Mouse (Mus musculus) thymus, postnatal 0 days (tissue): Measurements from ENCODE around the gene Rbm6. TPM values are rescaled to one million over a fixed set of nuclear protein-coding genes. Genes with fewer than 3 reads are reported as not detected.
A peak's percentile ranks its signal among the peaks of the same experiment; 100 is the strongest.

ENCODE experiments used
- DNase-seq: peaks from one replicate; pipeline ENCODE4 v3.0.0-alpha.2; 2015; ENCODE audit warnings: low spot score
- polyA plus RNA-seq: library from polyadenylated mRNA; unstranded; fragments of >200 nt; fragmentation: Nextera tagmentation; extraction: Ambion mirVana; gene quantifications from 2 replicates; pipeline ENCODE4 v1.2.1, GENCODE M21; 2015

Rbm6 gene
- 61.2 and 66.2 TPM in 2 replicates for polyA plus RNA-seq

DNA sequence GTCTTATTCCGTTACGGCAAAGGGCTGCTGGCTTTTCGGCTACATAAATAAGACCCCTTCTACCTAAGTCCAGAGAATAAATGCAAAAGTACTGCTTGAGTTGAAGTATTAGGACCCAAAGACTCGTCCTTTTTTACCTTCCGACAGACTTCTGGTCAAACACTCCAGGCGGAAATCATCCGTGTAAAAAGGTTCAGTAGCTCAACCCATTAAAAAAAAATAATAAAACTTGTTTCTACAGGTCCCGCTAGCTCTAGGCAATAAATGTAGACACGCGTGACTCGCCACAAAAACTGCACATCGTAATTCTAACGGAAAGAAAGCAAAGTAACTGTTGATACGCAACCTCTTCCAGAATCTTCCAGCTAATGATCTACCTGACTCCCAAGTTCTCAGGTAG, at the start of gene Rbm6:
Gene Rbm6, minus strand, starts transcription at position 101 of the 400 bp plus-strand sequence.
- no peak for DNase-seq

GRCm38 (mm10) chr9:107919441-107919840, 46.4 kb upstream of the Rbm6 start:
- DNase-seq: no peak

- no peak for DNase-seq
Measured at GRCm38 (mm10) chr9:107918884-107919283, 45.8 kb upstream of the Rbm6 start.

GRCm38 (mm10) chr9:107917895-107918608, 45.0 kb upstream of the Rbm6 start:
- DNase-seq: no peak

- no peak for DNase-seq
Measured at GRCm38 (mm10) chr9:107914764-107915420, 41.9 kb upstream of the Rbm6 start.

DNA sequence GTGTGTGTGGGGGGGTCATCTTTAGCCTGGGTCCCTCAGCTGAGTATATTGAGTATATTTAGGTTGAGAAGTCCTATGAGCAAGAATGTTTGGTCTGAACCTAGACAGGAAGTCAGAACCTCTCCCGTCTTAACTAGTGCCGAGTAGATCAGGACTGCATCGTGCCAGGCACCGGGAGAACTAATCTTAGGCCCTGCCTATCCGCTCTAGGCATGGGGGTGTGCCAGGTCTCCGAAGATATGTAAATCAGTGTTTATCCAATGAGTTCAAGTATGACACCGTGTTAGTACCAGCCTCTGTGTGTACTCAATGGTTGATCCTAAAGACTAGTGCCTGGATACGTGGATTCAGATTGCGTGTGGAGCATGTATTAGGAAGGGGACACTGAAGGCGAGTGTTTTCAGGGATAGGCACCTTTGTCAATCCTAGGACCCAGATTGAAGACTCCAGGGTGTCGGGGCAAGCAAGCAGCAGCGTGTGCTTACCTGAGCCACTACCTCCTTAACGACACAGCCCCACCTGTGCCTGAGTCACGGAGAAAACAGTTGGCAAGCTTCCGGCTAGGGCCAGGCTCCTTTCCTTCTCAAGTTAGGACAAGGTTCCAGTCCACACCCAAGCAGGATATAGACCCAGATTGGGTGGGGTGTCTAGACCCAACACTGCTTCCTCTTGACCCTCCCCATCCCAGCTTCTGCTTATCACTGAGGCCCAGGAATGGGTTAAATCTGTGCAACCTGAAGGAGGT, 37.2 kb upstream of the Rbm6 start:
- no peak for DNase-seq

- no peak for DNase-seq
Measured at GRCm38 (mm10) chr9:107908410-107909158, 35.5 kb upstream of the Rbm6 start.

- no peak for DNase-seq
Measured at GRCm38 (mm10) chr9:107907801-107908120, 34.7 kb upstream of the Rbm6 start.

- no peak for DNase-seq
Measured at GRCm38 (mm10) chr9:107906967-107907800, 34.1 kb upstream of the Rbm6 start.

DNA sequence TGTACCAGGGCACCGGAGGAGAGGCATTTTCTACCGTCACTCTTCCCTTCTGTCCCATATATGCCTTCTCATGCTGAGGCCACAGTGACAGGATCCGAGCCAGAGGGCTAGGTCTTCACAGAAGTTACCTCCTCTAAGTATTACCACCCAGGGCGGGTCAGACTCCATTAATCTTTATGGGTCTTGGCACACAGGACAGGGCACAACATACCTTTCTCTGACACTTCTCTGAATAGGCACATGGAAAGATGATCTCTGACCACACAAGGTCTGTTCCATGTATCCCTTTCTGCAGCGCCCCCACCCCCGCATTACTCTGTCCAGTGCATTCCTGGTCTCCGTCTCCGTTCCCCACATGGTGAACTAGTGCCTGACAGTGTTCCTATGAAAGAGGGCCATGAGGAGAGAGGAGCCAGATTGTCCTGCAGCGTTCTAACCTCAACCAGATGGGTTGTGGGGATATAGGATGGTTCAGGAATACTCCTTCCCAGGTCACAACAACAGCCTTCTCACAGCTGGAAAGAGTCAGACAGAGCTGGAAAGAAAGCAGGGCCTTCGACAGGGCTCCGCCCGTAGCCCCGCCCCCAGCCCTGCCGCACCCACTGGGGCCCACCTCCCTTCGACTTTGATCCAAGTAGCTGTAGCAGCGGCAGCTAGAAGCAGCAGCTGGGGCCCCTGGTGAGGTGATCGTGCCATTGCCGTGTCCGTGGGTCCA, 33.4 kb upstream of the Rbm6 start, which contains the start of gene Mst1r:
Gene Mst1r, plus strand, starts transcription at position 622 of the 715 bp plus-strand sequence.
- DNase-seq: peak; percentile 83

GRCm38 (mm10) chr9:107904726-107905125, 31.7 kb upstream of the Rbm6 start:
- peak; percentile 86 for DNase-seq

DNA sequence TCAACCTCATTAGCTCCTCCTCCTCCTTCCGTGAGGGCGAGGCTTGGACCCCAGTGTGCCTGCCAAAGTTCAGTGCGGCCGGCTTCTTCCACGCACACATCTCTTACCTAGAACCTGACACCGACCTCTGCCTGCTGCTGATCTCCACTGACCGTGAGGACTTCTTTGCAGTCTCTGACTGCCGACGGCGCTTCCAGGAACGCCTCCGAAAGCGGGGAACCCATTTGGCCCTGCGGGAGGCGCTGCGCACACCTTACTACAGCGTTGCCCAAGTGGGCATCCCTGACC, 28.5 kb upstream of the Rbm6 start:
- no peak for DNase-seq

DNA sequence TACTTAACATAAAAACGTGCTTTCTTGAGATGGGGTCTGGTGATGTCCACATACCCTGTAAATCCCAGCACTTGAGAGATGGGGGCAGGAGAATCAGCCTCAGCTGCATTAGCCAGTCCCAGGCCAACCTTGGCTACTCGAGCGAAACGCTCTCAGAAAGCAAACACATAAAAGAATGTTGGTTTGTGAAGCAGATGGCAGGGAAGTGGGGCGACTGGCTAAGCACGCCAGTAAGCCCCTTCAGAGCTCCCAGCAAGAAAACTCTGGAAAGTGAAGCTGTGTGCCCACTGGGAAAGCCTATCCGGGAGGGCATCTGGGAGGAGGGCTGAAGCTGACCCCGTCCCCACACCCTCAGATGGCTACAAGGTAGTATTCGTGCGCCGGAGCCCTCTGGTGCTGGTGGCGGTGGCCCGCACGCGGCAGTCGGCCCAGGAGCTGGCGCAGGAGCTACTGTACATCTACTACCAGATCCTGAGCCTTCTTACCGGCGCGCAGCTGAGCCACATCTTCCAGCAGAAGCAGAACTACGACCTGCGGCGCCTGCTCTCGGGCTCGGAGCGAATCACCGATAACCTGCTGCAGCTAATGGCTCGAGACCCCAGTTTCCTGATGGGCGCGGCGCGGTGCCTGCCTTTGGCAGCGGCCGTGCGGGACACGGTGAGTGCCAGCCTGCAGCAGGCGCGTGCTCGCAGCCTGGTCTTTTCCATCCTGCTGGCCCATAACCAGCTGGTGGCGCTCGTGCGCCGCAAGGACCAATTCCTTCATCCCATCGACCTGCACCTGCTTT, 28.0 kb upstream of the Rbm6 start:
- DNase-seq: peak; percentile 62

DNA sequence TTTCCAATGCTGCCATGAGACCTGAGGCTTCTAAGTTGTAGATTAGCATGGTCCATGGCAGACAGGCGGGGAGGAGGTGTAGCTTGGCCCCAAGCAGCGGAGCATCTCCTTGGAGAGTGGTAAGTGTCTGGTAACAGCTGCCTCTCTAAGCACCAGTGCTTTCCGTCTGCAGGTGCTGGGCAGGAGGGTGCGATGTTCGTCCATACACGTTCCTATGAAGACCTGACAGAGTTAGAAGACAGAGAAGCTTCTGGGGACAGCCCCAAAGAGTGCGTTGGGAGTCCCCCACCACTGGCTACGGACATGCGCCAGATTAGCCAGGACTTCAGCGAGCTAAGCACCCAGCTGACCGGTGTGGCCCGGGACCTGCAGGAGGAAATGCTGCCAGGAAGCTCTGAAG, 26.8 kb upstream of the Rbm6 start:
- no peak for DNase-seq

DNA sequence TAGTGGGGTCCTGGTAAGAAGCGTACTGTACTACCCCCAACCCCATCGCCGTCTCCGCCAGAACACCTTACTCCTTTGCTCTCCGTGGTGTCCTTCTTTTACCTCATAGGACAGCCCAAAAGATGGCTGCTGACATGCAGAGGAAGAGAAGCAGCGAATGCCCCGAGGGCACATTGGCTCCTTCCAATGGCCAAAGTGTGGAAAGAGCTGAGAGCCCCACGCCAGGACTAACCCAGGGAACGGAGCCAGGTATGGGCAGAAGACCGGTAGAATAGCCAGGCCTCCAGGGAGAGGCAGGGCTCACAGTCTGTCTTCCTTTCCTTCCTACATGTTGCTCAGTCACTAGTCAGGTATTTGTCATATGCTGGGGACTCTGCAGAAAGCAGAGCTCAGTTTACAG, 25.5 kb upstream of the Rbm6 start:
- DNase-seq: no peak

DNA sequence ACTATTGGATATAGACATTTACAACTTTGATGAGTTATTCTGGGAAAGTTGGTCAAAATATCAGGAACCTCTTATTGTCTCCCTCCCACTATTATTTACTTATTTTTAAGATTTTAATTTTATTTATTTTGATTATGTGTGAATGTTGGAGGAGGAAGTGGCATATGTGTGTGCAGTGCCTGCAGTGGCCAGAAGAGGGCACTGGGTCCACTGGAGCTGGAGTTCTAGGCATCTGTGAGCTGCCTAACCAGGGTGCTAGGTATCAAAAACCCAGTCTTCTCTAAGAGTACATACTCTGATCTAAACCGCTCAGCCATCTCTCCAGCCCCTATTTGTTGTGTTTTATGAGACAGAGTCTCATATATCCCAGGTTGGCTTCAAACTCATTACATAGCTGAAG, 18.0 kb upstream of the Rbm6 start:
- DNase-seq: peak; percentile 29

DNA sequence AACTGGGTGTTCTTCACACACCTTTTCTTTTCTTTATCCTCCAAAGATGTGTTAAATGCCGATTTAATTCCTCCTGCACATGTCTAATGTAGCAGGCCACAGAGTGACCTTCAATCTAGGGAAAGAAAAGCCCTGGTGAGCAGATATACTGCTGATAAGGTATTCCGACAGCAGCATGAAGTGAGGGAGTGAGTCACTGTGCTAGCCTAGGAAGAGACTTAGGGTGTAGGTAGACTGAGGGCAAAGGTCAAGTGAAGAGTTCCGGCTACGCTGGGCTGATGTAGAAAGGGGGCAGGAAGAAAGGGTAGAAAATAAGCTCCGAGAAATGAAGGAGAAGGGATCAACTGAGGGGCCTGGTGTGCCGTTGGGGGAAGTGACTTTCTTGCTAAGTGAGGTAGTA, 17.2 kb upstream of the Rbm6 start:
- no peak for DNase-seq

DNA sequence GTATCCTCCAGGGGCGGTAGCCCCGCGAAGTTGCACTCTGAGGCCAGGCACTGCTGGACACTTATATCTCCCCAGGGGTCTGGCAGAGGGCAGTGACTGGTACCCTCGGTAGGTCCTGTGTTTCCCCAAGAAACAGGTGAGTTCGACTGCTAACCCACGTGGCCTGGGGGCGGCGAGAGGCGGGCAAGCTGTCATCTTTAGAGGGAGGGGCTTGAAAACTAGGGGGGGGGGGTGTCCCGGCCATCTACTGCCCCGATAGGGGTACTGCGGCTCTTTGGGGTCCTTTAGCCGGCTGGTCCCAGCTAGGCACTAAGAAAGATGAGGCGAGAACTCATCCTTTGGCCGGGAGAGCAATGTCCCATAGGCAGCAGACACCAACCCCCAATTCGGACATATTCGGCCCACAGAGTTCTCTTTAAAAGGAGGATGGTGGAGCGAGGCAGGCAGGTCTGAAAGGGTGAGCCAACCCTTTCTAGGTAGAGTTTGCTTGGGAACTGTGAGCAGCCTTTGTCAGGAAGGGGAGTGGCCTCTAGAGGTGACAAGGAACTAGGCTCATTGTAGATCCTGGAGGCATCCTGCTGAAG, 15.3 kb upstream of the Rbm6 start:
- DNase-seq: peak; percentile 58

DNA sequence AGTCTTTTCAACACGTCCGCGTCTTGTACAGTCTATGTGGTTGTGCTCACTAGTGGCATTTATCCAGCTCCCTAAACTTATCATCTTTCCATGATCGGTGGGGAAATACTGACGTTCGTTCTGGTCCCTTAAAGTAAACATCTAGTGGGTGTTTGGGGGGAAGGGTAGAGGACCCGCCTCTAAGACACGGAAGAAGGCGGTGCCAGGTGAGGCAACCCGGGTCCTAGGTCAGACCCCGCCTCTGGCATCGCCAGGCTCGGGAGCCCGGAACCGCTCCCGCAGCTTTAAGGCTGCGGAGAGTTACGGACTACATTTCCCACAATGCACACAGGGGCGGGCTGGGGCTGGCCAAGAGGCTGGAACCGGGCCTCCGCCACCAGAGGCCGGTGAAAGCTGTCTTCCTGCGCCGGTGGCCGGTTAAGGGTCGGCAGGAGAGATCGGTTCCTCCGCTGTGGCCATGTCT, 14.8 kb upstream of the Rbm6 start, which contains the start of gene Mon1a:
Gene Mon1a, plus strand, starts transcription at position 348 of the 463 bp plus-strand sequence.
- DNase-seq: peak; percentile 94
